Mouse (Mus musculus) heart, postnatal 10 days (tissue): ENCODE data around the gene Fgd4. TPM values are rescaled to one million over a fixed set of nuclear protein-coding genes. Genes with fewer than 3 reads are reported as not detected.

ENCODE experiments used
- DNase-seq, 2 experiments: peaks; one replicate each; pipeline ENCODE4 v3.0.0; 2021
- intact Hi-C: fragments of 180-260 bp; cut with DNase I; formaldehyde crosslinking; loops from one replicate; pipeline ENCODE4 v1.15.1; 2025
- total RNA-seq, 2 experiments: library from RNA; stranded (reverse); gene quantifications; 2 replicates each; pipeline ENCODE4 v1.2.3; 2021

Fgd4 gene
- total RNA-seq: 10 to 100 TPM; 24.1 to 33.1 TPM

- intact Hi-C loops: no loop called here
- DNase-seq: no peak
Observed at GRCm38 (mm10) chr16:16600461-16600860, at the start of gene Fgd4. Fgd4 (minus strand) TSS chr16:16600549.

GRCm38 (mm10) chr16:16645148-16645547, 44.8 kb upstream of the Fgd4 start:
- intact Hi-C loops: no loop called here
- no peak for DNase-seq

- intact Hi-C loops: no loop called here
- DNase-seq: no peak
Observed at GRCm38 (mm10) chr16:16633730-16634129, 33.4 kb upstream of the Fgd4 start.

- peak; percentile 51 to 64 for DNase-seq
- intact Hi-C loops: no loop called here
Observed at GRCm38 (mm10) chr16:16599586-16600401, 555 bp downstream of the Fgd4 start.

GRCm38 (mm10) chr16:16596582-16596981, 3.8 kb downstream of the Fgd4 start:
- intact Hi-C loops: no loop called here
- no peak for DNase-seq

GRCm38 (mm10) chr16:16592622-16593021, 7.7 kb downstream of the Fgd4 start:
- DNase-seq: no peak
- intact Hi-C loops: no loop called here

- intact Hi-C loops: loop anchor here (1.0 to 10.0 kb wide), 4 partner anchors 130 to 382 kb away; partner anchors contain the start of gene Dnm1l
- peak; percentile 79 to 82 for DNase-seq
Observed at GRCm38 (mm10) chr16:16584409-16585032, 15.8 kb downstream of the Fgd4 start.

GRCm38 (mm10) chr16:16576556-16576955, 23.8 kb downstream of the Fgd4 start:
- intact Hi-C loops: no loop called here
- no peak for DNase-seq

- DNase-seq: no peak
- intact Hi-C loops: no loop called here
Observed at GRCm38 (mm10) chr16:16574508-16574907, 25.8 kb downstream of the Fgd4 start.

- intact Hi-C loops: no loop called here
- no peak for DNase-seq
Observed at GRCm38 (mm10) chr16:16573167-16573566, 27.2 kb downstream of the Fgd4 start.

GRCm38 (mm10) chr16:16571356-16571755, 29.0 kb downstream of the Fgd4 start:
- intact Hi-C loops: no loop called here
- DNase-seq: no peak

- DNase-seq: no peak
Observed at GRCm38 (mm10) chr16:16566786-16567185, 33.6 kb downstream of the Fgd4 start.

GRCm38 (mm10) chr16:16566215-16566614, 34.1 kb downstream of the Fgd4 start:
- DNase-seq: no peak
- intact Hi-C loops: no loop called here

More at GRCm38 (mm10) chr16:16566786-16567185, 33.6 kb downstream of the Fgd4 start:
- intact Hi-C loops: no loop called here

- intact Hi-C loops: no loop called here
- no peak for DNase-seq
Observed at GRCm38 (mm10) chr16:16565786-16566185, 34.6 kb downstream of the Fgd4 start.

- DNase-seq: no peak
- intact Hi-C loops: no loop called here
Observed at GRCm38 (mm10) chr16:16560718-16561117, 39.6 kb downstream of the Fgd4 start.

- DNase-seq: peak; percentile 61 to 64
- intact Hi-C loops: no loop called here
Observed at GRCm38 (mm10) chr16:16559878-16560531, 40.3 kb downstream of the Fgd4 start.

- no peak for DNase-seq
- intact Hi-C loops: no loop called here
Observed at GRCm38 (mm10) chr16:16559016-16559877, 41.1 kb downstream of the Fgd4 start.

GRCm38 (mm10) chr16:16557738-16558137, 42.6 kb downstream of the Fgd4 start:
- intact Hi-C loops: no loop called here
- DNase-seq: no peak

- no peak for DNase-seq
- intact Hi-C loops: no loop called here
Observed at GRCm38 (mm10) chr16:16554098-16554497, 46.3 kb downstream of the Fgd4 start.

GRCm38 (mm10) chr16:16552197-16552596, 48.2 kb downstream of the Fgd4 start:
- intact Hi-C loops: no loop called here
- DNase-seq: no peak

- DNase-seq: no peak
- intact Hi-C loops: no loop called here
Observed at GRCm38 (mm10) chr16:16549105-16549504, 51.2 kb downstream of the Fgd4 start.
